13 mouse cellular contexts compared by ENCODE assay signal in the genomic region with DNA sequence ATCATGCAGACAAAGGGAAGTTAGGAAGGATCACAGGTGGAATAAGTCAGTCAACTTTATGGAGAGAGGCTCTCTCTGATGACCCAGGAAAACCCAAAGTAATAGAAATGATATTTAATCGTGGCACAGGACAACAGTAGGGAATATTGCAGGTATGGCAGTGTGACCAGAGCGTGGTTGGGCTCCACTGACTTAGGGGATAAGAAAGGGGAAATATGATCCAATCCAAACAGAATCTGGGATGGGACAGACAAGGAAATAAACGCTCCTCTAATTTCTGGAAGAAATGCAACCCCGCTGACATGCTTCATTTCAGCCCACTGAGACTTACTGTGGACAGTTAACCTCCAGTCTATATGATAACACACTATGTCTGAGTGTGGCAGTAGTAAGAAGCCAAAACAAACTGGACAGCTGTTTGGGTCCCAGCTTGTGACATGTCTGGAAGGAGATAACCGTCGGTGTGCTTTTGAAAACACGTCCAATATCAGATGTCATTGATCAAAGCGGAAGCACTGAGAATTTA.
"Had no signal": no experiment of that assay in that cellular context is flagged by ENCODE, and none has a peak within 500 bp of the region (broad histone marks: within the 10 kb centered on the region; RNA-seq: fewer than 3 reads in every experiment).

No protein-coding gene starts in this region.

- H3K27me3 ChIP-seq: midbrain, embryonic 13.5 days had no signal

- H3K27ac ChIP-seq: liver, embryonic 14.5 days; macrophage; midbrain, embryonic 13.5 days had no signal

- DNase-seq: kidney, adult 8-10 months; kidney, postnatal 4 days; left cerebral cortex, postnatal 4 days; liver, postnatal 0 days; lung, embryonic 14.5 days; thymus, adult 18-20 months; thymus, postnatal 36 days had no signal

- H3K4me3 ChIP-seq: midbrain, embryonic 13.5 days had no signal

- ATAC-seq: intestine, postnatal 0 days; liver, postnatal 0 days; lung, postnatal 0 days; midbrain, embryonic 13.5 days had no signal

- H3K4me1 ChIP-seq: midbrain, embryonic 13.5 days had no signal

- H3K9ac ChIP-seq: liver, embryonic 14.5 days; liver, postnatal 0 days; lung, embryonic 14.5 days; midbrain, embryonic 13.5 days had no signal

- H3K36me3 ChIP-seq: midbrain, embryonic 13.5 days had no signal

- H3K4me2 ChIP-seq: liver, embryonic 11.5 days; lung, embryonic 14.5 days; midbrain, embryonic 13.5 days had no signal
